Mouse (Mus musculus): ENCODE data around the gene Dcst1. TPM values are rescaled to one million over a fixed set of nuclear protein-coding genes. Genes with fewer than 3 reads are reported as not detected.

The Dcst1 gene
- polyA plus RNA-seq, 2 experiments, result 0.11 to 0.18 TPM

DNA sequence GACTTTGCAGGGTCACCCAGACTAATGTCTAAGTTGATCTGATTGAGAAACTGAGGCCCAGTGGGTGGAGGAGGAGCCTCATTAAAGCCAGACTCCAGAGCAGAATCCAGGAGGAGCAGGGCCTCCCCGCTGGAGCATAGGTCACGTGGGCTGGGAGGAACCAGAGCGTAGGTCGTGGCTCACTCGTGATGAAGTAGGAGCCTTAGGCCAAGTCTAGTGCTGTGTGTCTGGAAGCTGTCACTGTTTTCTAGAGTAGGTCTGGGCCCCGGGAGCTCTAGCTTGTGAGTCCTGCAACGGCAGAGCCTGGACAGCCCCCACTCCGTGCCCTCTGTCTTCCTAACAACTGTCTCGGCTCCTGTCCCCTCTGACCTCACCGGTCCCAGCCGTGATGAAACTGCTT lies 2.3 kb upstream of the Dcst1 start:
- no peak for TF ChIP-seq POLR2A (IDR thresholded peaks at IDR 0.05; ENCODE audit: borderline replicate concordance, extremely low read depth, insufficient read depth, insufficient read length)

DNA sequence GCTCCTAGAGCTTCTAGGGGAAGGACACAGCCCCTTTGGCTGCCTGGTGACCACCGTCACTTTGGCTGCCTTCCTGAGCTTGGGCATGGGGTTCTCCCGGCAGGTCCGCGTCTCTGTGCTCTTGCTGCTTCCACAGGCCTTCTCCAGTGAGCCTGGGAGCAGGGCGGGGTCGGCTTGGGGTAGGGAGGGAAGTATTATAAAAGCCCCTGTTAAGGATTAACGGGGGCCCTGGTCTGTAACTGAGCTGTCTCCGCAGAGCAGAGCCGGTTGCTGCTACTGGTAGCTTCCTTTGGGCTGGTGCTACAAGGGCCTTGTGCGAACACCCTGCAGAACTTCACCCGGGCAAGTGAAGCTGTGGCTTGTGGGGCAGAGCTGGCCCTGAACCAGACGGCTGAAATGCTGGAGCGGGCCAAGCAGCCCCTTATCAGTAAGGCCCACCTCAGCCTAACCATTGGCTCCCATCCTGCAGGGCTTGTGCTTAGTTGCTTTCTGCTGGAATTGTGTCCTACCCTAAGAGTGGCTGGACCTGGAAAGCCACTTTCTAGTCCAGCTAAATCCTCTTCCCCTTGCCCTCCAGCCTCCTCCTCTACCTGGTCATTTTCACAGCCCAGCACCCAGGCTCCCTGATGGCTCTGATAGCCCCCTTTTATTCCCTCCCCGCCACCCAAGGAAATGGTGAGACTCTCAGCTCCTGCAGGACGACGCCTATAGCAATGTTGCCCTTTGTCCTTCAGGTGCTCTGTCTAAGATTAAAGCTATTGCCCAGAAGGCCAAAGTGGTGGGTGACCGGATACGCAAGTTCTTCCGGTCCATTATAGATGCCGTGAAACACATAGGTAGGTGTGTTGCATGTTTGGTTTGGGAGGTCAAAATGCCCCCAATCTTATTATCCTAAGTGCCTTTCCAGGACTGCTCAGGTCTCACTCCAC lies 697 bp upstream of the Dcst1 start:
- Histone ChIP-seq H3K27me3 (ENCODE audit: control insufficient read depth, insufficient read depth, low read length) (no peaks in the 10 kb centered on the region), H3K27ac (replicated peaks; ENCODE audit: low read depth, low read length) (no peak overlapping the region), H3K4me1 (ENCODE audit: control insufficient read depth, insufficient read depth, low read length) (no peaks in the 10 kb centered on the region), H3K9ac (ENCODE audit: low read depth, low read length, severe bottlenecking) (0 out of 2 replicates have a peak overlapping the region, but pooled peaks have one; percentile 7), H3K4me2 (replicated peaks; ENCODE audit: low read depth, low read length, severe bottlenecking) (no peak overlapping the region), H3K4me3 (replicated peaks; ENCODE audit: low read length) (no peak overlapping the region), H3K9me3 (ENCODE audit: control insufficient read depth, low read length) (no peaks in the 10 kb centered on the region), H3K36me3 (ENCODE audit: control insufficient read depth, insufficient read depth, low read length) (no peaks in the 10 kb centered on the region)
- WGBS, result 66% methylated on average over 20 of the region's 20 CpGs
- TF ChIP-seq POLR2A (IDR thresholded peaks at IDR 0.05; ENCODE audit: borderline replicate concordance, extremely low read depth, insufficient read depth, insufficient read length), result no peak
- ATAC-seq (ENCODE audit: low FRiP score, low read depth), result no peak
- no peak for DNase-seq (ENCODE audit: low spot score)

More for the DNA sequence above, 2.3 kb upstream of the Dcst1 start:
- Histone ChIP-seq H3K36me3 (ENCODE audit: control insufficient read depth, insufficient read depth, low read length) (no peaks in the 10 kb centered on the region), H3K4me2 (replicated peaks; ENCODE audit: low read depth, low read length, severe bottlenecking) (no peak overlapping the region), H3K27ac (replicated peaks; ENCODE audit: low read depth, low read length) (no peak overlapping the region), H3K9ac (ENCODE audit: low read depth, low read length, severe bottlenecking) (no peak overlapping the region), H3K27me3 (ENCODE audit: control insufficient read depth, insufficient read depth, low read length) (no peaks in the 10 kb centered on the region), H3K4me1 (ENCODE audit: control insufficient read depth, insufficient read depth, low read length) (no peaks in the 10 kb centered on the region), H3K4me3 (replicated peaks; ENCODE audit: low read length) (no peak overlapping the region), H3K9me3 (ENCODE audit: control insufficient read depth, low read length) (no peaks in the 10 kb centered on the region)
- WGBS, result 50% methylated on average over 11 of the region's 11 CpGs
- no peak for DNase-seq (ENCODE audit: low spot score)
- ATAC-seq (ENCODE audit: low FRiP score, low read depth), result no peak

DNA sequence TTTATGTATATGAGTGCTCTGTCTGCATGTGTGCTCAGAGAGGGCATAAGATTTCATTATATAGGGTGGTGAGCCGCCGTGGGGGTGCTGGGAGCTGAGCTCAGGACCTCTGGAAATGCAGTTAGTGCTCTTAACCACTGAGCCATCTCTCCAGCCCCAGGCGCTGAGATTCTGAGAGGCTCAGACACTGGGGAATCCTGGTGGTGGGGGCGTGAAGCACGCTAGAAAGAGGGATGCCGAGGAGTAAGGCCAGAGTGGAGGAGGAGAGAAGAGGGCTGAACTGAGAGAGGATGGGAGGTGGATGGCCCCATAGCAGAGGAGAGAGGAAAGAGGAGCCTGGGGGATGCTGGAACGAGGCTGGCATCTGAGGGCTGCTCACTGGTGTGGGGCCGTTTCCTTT lies 422 bp downstream of the Dcst1 start:
- WGBS, result 65% methylated on average over 8 of the region's 8 CpGs
- Histone ChIP-seq H3K9me3 (ENCODE audit: control insufficient read depth, low read length) (no peaks in the 10 kb centered on the region), H3K4me3 (replicated peaks; ENCODE audit: low read length) (no peak overlapping the region), H3K9ac (ENCODE audit: low read depth, low read length, severe bottlenecking) (no peak overlapping the region), H3K4me2 (replicated peaks; ENCODE audit: low read depth, low read length, severe bottlenecking) (no peak overlapping the region), H3K27ac (replicated peaks; ENCODE audit: low read depth, low read length) (no peak overlapping the region), H3K4me1 (ENCODE audit: control insufficient read depth, insufficient read depth, low read length) (no peaks in the 10 kb centered on the region), H3K27me3 (ENCODE audit: control insufficient read depth, insufficient read depth, low read length) (no peaks in the 10 kb centered on the region), H3K36me3 (ENCODE audit: control insufficient read depth, insufficient read depth, low read length) (no peaks in the 10 kb centered on the region)
- TF ChIP-seq POLR2A (IDR thresholded peaks at IDR 0.05; ENCODE audit: borderline replicate concordance, extremely low read depth, insufficient read depth, insufficient read length), result no peak
- no peak for ATAC-seq (ENCODE audit: low FRiP score, low read depth)
- DNase-seq (ENCODE audit: low spot score), result no peak

GRCm38 (mm10) chr3:89361675-89362074 lies 3.4 kb downstream of the Dcst1 start, which contains the start of gene Dcst2:
Gene Dcst2 (plus strand): TSS chr3:89361975.
- WGBS, result 83% methylated on average over 7 of the region's 7 CpGs
- no peak within 1 kb of the TSS for H3K27ac ChIP-seq (replicated peaks; ENCODE audit: low read depth, low read length)
- no peak for TF ChIP-seq POLR2A (IDR thresholded peaks at IDR 0.05; ENCODE audit: borderline replicate concordance, extremely low read depth, insufficient read depth, insufficient read length)
- no peak for ATAC-seq (ENCODE audit: low FRiP score, low read depth)
- no peak within 1 kb of the TSS for H3K9ac ChIP-seq (ENCODE audit: low read depth, low read length, severe bottlenecking)
- no peak for DNase-seq (ENCODE audit: low spot score)
- H3K27me3 ChIP-seq (ENCODE audit: control insufficient read depth, insufficient read depth, low read length), result no peaks in the 10 kb centered on the region
- no peaks in the 10 kb centered on the region for H3K4me1 ChIP-seq (ENCODE audit: control insufficient read depth, insufficient read depth, low read length)
- no peak within 1 kb of the TSS for H3K4me3 ChIP-seq (replicated peaks; ENCODE audit: low read length)
- no peak within 1 kb of the TSS for H3K4me2 ChIP-seq (replicated peaks; ENCODE audit: low read depth, low read length, severe bottlenecking)
- H3K9me3 ChIP-seq (ENCODE audit: control insufficient read depth, low read length), result no peaks in the 10 kb centered on the region
- no peaks in the 10 kb centered on the region for H3K36me3 ChIP-seq (ENCODE audit: control insufficient read depth, insufficient read depth, low read length)

GRCm38 (mm10) chr3:89360237-89360636 lies 4.8 kb downstream of the Dcst1 start:
- Histone ChIP-seq H3K36me3 (ENCODE audit: control insufficient read depth, insufficient read depth, low read length) (no peaks in the 10 kb centered on the region), H3K4me1 (ENCODE audit: control insufficient read depth, insufficient read depth, low read length) (no peaks in the 10 kb centered on the region), H3K27me3 (ENCODE audit: control insufficient read depth, insufficient read depth, low read length) (no peaks in the 10 kb centered on the region), H3K27ac (replicated peaks; ENCODE audit: low read depth, low read length) (no peak overlapping the region), H3K4me3 (replicated peaks; ENCODE audit: low read length) (no peak overlapping the region), H3K9me3 (ENCODE audit: control insufficient read depth, low read length) (no peaks in the 10 kb centered on the region), H3K9ac (ENCODE audit: low read depth, low read length, severe bottlenecking) (no peak overlapping the region), H3K4me2 (replicated peaks; ENCODE audit: low read depth, low read length, severe bottlenecking) (no peak overlapping the region)
- DNase-seq (ENCODE audit: low spot score) (no peak), ATAC-seq (ENCODE audit: low FRiP score, low read depth) (no peak)
- no peak for TF ChIP-seq POLR2A (IDR thresholded peaks at IDR 0.05; ENCODE audit: borderline replicate concordance, extremely low read depth, insufficient read depth, insufficient read length)
- WGBS, result 66% methylated on average over 3 of the region's 3 CpGs

Data from limb, embryonic 14.5 days (tissue).